Mouse (Mus musculus) brain, adult 2 months (tissue): ENCODE measurements at regions not wholly inside any gene's neighbourhood (a gene's known extent, or its start where the extent isn't known, plus 50 kb on each side); places are given as distances from the start of the nearest gene placed in this dataset.

Experiments used
- DNase-seq: peaks from one replicate; pipeline ENCODE4 v3.0.0; 2011; ENCODE audit warnings: low read depth, low spot score

DNA sequence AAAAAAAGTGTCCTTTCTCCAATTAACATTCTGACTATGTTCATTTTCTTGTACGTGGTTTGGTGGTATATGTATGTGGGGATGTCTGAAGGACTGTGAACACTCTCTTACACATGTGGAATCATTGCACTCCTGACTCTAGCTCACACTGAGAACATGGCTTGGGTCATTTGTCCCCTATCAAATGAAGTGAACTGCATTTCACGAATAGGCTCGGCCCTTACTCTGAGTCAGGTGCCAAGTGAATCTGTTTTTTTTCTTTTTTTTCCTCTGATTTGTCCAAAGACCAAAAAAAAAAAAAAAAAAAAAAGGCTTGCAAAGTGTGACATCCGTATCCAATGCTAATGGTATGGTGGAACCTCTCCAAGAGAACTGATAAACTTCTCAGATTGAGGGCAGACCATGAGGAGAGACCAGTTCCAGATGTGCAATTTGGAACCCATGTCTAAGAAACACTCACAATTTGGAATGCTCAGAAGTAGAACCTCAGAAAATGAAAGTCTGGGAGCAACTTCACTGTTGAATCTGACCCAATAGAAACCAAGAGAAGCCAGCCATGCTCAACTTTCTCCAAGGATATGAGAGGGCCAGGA, 631.7 kb upstream of the Fam160b2 start:
- DNase-seq = no peak

DNA sequence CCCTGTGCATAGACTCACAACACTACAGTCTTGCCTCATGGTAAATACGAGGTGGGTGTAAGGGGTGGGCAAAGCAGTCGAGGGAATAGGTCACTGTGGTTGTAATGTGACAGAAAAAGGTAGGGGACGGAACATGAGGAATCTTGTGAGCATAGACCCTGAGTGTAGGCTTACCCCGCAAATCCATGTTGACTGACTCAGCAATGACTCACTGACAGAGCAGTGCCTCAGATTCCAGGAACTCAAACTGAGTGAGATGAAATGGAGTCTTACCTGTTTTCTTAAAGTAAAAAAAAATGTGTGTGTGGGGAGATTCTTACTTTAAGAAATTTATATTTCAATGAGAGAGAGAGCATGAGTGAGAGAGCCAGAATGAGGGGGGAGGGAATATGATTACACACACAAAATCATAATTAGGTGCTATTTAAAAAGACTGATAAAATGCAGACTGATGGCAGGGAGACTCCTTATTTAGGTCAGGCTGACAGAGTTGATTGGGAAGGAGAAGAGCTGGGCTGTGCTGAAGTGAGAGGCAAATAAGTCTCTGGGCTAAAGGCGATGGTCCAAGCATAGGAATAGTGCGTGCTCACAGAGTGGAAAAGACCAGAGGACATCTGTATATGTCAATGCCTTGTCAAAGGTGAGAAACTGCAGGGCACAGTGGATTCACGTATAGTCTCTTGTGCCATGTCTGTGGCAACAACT, 631.0 kb upstream of the Fam160b2 start:
- DNase-seq = peak; percentile 75

DNA sequence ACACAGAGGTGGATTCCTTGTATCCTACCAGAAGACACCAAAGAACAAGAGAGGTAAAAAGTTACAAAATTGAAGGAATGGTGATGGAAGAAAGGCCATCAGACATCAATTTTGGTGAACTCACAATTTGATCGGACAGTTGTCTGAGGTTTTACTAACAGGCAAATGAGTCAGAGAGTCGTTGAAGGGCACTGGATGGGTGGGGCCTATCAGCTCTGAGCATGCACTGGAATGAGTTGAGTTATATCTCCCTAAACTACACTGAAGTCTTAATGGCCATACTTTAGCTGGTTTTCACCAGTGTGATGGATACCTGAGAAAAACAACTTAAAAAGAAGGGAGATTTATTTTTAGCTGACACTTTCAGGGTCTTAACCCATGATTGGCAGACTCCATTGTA, 630.3 kb upstream of the Fam160b2 start:
- no peak for DNase-seq

DNA sequence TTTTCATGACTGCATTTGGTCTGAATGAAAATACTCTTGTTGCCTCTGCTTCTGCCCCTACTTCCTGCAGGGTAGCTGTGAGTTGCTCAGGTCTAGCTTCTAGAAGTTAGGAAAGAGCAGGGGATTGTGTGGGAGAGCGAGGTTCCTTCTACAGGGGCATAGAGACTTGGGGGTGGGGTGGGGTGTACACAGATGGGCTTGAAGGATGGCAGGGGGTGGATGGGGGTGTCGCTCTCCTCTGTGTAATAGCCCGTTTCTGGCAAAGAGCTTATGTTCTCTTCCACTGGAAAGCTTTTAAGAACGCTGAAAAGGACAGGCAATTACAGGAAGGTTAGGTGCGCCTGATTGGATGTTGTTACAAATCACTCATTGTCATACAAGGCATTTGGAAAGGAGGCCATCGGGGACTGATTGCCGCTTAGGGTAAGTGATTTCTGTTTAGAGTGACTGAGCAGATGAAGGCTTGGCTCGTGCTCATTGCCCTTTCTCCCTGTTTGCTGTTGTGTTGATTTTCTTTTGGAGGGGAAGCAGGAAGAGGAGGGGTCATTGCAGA, 629.3 kb upstream of the Fam160b2 start:
- DNase-seq = peak; percentile 14

DNA sequence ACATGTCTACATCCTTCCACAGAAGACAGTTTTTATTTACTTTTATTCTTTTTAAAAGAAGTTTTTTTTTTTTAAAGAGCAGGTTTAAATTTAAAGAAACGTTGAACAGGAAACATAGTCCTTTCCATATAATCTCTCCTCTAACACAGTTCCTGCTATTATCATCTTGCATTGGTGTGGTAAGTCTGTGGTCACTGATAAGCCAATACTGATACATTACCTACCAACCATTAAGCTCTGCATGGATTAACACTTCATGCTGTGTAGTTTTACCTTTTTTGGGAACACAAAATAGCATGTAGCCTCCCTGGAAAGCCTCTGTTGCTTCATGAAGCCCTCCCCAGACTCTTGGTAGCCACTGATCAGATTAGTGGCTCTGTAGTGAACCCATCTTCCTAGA, 617.4 kb upstream of the Fam160b2 start:
- no peak for DNase-seq

DNA sequence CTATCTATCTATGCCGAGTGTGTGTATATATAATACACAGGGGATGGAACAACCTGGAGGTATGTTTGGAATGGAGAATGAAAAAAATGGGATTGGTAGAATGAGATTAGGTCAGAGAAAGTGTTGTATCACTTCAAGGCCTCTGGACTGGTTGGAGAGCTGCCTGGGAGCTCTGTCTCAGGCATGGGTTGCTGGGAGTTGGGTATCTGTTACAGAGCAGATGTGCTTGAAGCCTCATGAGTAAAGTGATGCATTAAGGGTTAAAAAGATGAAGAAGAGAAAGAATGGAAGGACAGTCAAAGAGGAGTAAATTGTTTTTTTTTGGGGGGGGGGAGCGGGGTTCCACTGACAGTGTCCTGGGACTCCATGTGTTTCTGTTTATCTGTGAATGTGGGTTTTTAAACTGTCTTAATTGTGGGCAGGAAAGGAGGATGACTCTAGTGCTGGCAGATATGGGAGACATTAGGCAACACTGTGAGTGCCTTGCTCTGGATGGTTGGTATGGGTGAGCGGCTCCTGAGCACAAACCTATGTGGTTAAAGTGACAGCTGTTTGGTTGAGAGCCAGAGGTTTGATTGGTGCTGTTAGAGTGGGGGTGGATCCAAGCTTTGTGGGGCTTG, 611.8 kb upstream of the Fam160b2 start:
- no peak for DNase-seq

DNA sequence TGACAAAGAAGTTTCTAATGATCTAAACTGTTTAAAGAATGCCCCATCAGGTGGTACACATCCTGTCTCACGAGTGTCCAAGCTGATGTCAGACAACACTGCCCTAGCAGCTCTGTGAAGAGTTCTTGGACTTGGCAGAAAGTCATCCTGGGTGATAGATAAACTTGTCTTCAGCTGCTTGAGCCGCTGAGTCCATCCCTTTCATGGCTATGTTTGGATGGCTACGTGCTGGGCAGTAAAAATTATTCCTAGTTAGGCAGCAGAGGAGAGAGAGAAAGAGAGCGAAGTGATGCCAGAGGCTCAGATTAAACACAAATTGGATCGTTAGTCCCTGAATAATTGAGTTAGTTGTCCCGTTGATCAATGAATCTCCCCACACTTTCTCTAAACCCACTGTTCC, 603.8 kb upstream of the Fam160b2 start:
- DNase-seq = no peak

DNA sequence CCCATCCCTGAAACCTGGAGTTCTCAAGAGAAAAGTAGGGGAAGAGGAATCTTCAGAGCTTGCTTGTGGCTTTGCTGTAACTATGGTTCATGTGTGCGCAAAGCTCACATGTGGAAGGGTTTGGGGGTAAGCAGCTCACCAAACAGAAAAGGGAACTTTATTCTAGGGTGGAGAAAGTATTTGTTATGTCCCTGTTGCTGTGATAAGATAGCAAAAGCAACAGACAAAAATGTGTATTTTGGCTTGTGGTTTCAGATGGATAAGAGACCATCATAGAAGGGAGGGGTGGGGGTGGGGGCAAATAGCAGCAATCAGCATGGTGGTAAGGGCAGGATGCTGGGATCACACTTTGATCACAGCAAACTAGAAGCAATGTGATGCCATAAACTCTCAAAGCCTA, 601.3 kb upstream of the Fam160b2 start:
- no peak for DNase-seq

DNA sequence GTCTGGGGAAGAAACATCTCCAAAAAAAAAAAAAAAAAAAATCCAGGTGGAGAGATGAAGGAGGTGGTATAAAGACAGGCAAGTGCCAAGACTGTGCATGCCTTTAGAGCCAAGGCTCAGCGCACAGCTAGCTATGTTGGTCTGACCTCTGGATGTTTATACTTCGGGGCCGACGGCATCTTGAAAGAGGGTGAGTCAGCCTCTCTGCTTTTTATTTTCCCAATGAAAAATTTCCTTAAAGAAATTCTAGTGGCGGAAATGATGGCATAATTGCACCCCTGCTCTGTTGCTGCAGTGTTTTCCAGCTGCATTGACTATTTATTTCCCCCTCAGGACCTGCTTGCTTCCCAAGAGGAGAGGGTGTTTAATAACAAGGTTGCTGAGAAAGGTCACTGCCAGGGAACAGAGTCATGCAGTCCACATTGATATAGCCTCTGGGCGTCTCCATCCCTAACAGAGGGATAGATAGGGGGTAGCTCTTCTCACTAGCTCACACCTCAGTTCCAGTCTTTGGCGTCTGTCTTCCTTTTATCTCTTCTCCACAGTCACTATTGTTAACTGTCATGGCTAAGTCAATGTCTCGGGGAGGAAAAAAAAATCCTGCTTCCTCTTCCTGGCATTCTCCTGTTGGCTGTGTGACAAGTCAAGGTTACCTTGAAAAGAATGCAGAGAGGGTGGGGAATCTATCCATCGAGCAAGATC, 599.7 kb upstream of the Fam160b2 start:
- peak; percentile 75 for DNase-seq

DNA sequence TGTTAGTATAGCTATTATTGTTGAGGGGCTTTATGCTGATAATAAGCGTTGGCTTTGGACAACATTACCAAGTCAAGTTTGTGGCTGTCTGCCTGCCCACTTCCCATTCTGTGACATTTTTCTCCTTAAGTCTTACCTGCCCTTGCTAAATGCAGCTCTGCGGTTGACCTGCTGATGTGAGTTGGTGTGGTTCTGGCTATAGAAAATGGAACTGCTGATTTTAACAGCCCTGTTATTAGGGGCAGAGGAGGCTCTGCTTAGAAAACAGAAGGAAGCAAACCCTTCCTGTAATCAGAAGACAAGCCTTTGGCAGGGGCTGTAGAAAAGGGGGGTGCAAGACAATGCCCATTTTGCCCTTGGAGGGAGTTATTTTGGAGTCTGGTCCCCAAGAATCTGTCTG, 594.6 kb upstream of the Fam160b2 start:
- DNase-seq = no peak

DNA sequence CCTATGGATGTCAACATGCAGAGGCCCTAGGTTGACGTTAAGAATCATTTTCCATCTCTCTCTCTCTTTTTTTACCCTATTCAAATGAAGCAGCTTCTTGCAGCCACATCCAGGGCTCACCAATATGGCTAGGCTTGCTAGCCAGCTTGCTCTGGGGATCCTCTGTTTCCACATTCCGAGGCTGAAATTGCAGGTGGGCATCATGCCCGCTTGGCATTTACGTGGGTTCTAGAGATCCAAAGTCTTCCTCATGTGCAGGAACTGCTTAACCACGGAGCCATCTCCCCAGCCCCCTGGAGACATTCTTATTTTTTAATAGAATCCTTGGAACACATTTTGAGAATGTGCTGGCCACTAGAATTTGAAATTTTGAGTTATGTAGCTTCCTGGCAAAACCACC, 592.9 kb upstream of the Fam160b2 start:
- DNase-seq = no peak

DNA sequence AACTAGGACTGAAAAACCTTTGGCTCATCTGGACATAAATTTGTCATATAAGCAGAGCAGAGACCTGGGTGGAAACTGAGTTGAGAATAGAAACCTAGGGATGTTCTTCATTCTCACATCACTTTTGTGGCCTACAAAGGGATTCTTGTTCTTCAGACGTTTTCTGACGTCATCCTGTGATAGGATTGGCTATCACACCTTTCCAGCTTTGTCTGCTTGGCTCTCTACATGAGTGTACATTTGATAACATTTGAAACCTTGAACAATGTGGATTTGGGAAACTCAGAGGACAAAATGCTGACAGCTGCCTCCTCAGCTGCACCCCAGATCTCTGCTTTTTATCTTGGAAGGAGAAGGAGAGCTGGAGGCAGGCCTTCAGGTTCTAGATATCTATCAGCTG, 589.7 kb upstream of the Fam160b2 start:
- no peak for DNase-seq

DNA sequence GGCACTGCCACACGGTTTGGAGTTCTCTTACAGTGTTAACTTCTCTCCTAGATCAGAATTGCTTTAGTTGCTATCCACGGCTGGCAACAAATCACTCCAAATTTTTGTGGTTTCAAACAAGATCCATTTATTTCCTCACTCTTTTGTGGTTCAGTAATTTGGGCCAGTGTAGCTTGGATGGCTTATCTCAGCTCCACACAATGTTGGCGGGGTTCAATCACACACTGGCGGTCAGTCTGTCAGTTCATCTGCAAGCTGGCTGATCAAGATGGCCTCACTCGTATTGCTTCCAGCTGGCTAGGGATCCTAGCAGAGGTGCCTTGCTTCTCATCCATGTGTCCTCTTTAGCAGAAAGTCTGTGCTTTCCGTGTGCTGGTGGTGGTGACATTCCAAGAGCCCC, 577.7 kb upstream of the Fam160b2 start:
- no peak for DNase-seq

DNA sequence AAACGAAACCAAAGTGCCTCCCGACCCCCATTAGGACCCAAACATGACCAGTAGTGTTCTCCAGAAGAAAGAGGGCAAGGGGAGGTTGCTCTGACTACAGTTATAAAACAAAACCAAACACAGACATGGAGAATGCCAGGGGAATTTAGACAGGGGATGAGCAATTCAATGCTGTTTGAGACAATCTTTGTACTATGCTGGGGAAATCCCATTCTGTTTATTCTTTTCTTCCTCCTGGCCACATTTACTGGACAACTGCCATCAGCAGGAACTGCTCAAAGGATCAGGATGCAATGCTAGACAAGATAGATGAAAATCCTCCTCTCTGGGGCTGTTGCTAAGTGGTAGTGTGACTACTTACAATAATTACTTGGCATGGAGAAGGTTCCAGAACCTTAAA, 574.5 kb upstream of the Fam160b2 start:
- DNase-seq = peak; percentile 3

DNA sequence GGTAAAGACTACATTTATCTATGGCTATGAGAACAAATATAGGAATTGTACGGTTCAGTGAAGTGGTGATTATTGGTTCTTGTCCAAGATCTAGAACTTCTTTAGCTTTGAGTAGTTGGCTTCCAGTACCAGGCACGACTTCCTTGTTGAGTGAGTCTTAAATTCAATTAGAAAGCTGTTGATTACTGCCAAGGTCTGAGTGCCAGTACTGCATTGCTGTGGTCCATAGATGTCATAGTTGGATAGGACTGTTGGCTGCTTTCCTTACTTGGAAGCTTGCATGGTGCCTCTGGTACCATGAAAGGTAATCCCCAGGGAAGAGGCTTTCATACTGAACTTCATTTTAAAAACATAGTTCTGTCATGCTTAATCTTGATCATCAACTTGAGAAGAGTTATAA, 559.9 kb upstream of the Fam160b2 start:
- DNase-seq = no peak

DNA sequence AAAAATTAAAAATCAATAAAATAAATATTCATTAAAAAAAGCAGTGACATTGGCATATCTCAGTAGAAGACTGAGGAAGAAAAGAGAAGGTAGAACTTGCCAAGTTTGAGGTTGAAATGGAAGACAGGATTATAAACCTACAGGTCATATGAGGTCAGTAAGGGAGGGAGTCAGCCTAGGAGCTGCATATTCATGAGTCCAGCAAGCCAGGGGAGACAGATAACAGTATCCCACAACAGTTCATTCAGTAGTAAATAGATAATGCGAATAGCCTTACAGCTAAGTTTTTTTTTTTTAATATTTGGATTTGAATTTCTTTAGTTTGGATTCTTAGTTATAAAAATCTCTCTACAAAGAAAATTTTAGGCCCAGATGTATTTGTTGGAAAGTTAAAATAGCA, 542.8 kb upstream of the Fam160b2 start:
- DNase-seq = no peak

DNA sequence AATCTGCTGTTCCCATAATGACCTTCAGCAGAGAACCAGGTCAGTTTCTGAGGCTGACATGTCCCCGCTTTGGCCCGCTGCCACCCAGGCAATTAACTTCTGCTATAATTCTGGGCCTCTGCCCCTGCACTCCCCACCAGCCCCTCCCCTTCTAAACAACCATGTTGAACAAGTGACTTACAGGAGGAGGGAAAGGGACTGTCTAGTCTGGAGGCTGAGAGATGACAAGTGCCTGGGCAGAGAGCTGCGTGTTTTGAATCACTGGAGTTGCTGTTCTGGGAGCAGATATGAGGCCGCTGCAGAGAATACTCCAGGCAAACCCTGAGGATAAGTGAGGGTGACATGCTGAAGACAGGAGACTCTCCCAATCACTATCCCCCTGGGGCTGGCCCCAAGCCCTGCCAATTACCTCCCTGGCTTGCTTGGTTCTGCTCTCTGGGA, 530.2 kb upstream of the Fam160b2 start:
- peak; percentile 13 for DNase-seq

DNA sequence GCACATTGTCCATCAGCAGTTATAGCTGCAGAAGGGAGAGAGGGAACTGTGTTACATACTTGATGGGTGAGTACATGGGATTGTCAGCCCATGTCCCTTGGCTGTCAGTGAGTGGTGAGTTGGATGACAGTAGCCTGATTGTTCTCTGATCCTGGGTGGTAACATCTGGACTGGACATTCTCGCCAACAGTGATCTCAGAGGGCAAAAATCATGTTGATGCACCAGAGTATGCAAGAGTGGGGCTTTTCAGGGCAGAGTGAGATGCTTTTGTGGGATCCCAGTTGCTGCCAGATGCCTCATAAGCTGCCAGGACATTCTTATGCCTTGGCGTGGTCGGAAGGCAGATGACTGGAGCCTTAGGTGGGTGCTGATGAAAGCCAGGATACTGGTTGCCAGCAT, 528.9 kb upstream of the Fam160b2 start:
- peak; percentile 92 for DNase-seq

DNA sequence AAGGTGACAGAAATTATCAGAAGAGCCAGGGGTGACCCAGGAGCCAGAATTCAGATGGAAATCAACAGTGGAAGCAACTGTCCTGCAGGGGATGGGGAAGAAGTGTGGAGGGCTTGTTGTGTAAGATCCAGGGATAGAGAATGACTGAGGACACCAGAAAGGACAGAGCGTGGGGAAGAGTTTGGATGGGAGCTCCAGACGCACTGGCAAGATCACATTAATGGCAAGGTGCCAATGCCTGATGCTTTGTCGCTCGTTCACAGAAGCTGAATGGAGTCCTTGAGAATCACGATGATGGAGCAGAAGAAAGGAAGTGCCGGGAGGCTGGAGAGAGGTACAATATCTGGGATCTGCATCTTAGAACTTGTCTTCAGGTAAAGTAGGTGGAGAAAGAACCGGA, 519.0 kb upstream of the Fam160b2 start:
- peak; percentile 36 for DNase-seq

DNA sequence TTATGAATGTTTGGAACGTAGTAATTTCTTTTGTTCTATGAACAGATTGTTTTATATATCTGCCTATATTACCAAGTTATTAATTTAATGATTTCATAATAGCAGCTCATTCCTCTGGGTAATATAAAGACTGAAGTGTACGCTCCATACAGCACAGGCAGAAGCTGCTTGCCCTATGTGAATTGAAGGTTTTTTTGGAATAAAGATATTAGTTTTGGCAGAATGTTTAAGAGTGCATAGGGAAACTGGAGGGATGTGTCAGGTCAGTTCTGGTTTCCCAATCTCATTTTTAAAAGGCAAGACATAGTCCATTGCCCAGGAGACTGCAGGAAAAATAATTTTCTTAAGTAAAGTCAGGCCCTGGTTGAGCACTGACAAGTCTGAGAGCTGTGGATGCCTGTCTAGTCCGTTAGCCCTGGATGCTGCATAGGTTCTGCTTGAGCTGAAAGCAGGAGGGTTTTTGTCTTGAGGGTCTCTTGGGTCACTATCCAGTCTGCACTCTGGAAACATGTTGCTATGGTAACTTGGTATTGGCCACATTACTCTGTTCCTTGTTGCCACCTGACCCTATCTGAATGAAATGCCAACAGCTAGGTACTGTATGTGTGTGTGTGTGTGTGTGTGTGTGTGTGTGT, 516.3 kb upstream of the Fam160b2 start:
- no peak for DNase-seq

DNA sequence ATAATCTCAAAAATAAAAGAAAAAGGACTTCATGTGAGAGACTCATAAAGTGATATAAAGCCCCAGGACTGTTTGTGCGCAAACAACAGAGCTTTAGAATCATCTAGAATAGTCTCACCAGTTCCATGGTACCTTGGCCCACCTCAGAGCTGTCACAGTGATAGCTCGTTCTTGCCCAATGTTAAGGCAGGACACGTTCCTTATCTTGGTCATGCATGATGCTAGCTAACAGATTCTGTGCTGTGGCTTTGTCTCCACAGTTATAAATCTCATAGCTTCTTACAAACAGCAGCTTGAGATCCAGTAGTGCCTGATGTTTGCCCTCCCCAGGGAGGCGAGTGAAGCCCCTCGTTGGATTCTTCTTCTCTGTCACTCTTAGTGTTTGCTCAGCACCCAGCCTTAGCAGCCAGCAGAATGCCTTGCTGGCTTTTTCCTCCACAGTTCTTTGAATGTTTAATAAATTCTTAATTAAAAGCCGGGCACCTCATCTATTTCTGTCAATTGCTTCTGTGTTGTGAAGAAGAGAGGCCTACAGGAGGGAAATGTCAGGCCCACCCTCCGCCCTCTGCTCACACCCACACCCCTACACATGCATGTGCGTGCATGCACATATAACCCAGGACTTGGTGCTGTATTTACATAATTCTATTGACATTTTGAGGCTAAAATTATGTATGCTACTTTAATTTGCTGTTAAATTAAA, 515.6 kb upstream of the Fam160b2 start:
- DNase-seq = no peak
